Mouse (Mus musculus): ENCODE measurements around the gene Maml3.

DNA sequence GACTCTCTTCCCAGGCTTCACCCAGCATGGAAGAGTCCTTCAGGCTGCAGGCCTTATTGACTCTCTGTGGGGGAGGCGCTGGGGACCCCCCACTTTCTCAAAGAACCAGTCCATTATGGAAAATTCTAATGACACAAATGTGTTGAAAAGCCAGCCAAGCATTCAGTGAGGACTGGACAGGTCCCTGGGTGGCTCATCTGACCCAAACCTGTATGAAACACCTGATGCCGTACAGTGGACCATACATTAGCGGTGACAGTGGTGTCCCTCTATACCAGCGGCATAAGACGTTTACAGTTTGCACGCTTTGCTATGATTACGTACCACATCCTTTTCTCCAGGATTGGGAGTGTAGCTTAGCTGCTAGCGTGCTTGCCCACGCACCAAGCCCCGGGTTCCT is 342.0 kb downstream of the Maml3 start:
- no peak for TF ChIP-seq EP300 (IDR thresholded peaks at IDR 0.05)
- TF ChIP-seq CTCF (IDR thresholded peaks at IDR 0.05): no peak

All from lung, postnatal 0 days (tissue).